Mouse (Mus musculus) heart, embryonic 16.5 days (tissue): ENCODE results near the gene Dpp10. TPM values are rescaled to one million over a fixed set of nuclear protein-coding genes. Genes with fewer than 3 reads are reported as not detected.

Experiments used
- ATAC-seq: fragments of 200-750 bp; cut with Nextera tagmentation; replicated peaks from 2 replicates; pipeline ENCODE4 v1.8.0; 2017; ENCODE audit warnings: moderate number of reproducible peaks; ENCODE audit not compliant: insufficient read depth, low FRiP score; ENCODE audit errors: extremely low read depth
- H3K27ac ChIP-seq: fragments of 300-500 bp; sonication (generic); 2 replicates; pipeline ENCODE4 v1.5.1; 2014; ENCODE audit warnings: mild to moderate bottlenecking, low read length, control low read depth, moderate library complexity
- H3K27me3 ChIP-seq: fragments of 300-500 bp; sonication (generic); 2 replicates; pipeline ENCODE4 v1.6.1; 2014; ENCODE audit warnings: low read length, mixed read lengths; ENCODE audit not compliant: control insufficient read depth, insufficient read depth
- H3K36me3 ChIP-seq: fragments of 300-500 bp; sonication (generic); 2 replicates; pipeline ENCODE4 v1.6.1; 2014; ENCODE audit not compliant: control insufficient read depth, insufficient read depth
- H3K4me1 ChIP-seq: fragments of 300-500 bp; sonication (generic); 2 replicates; pipeline ENCODE4 v1.6.1; 2014; ENCODE audit warnings: low read length, mixed read lengths; ENCODE audit not compliant: control insufficient read depth, insufficient read depth
- H3K4me2 ChIP-seq: fragments of 300-500 bp; sonication (generic); 2 replicates; pipeline ENCODE4 v1.6.1; 2014; ENCODE audit warnings: low read depth, mild to moderate bottlenecking, control low read depth, low read length
- H3K4me3 ChIP-seq: fragments of 300-500 bp; sonication (generic); 2 replicates; pipeline ENCODE4 v1.5.1; 2014; ENCODE audit warnings: mild to moderate bottlenecking, control low read depth, low read length
- H3K9ac ChIP-seq: fragments of 300-500 bp; sonication (generic); 2 replicates; pipeline ENCODE4 v1.6.1; 2014; ENCODE audit warnings: low read length, control low read depth
- H3K9me3 ChIP-seq: fragments of 300-500 bp; sonication (generic); replicated peaks from 2 replicates; pipeline ENCODE4 v1.6.1; 2016; ENCODE audit warnings: low read length; ENCODE audit not compliant: control insufficient read depth
- WGBS: fragments of 180-500 bp; shearing (Covaris S2); extraction: QIAGEN DNeasy Blood & Tissue Kit; methylation state at CpG from one replicate; pipeline ENCODE4 v1.1.7; 2014; 5-methylcytosine and 5-hydroxymethylcytosine counted together
- polyA plus RNA-seq: library from polyadenylated mRNA; unstranded; fragments of >200 nt; fragmentation: Nextera tagmentation; extraction: Ambion mirVana; gene quantifications from 2 replicates; pipeline ENCODE4 v1.2.1, GENCODE M21; 2015

The Dpp10 gene
- polyA plus RNA-seq, 1 experiment from 2014 or later, result 0.76 TPM

GRCm38 (mm10) chr1:124002797-124003196 lies 42.6 kb downstream of the Dpp10 start:
- Histone ChIP-seq H3K9me3 (no peaks in the 10 kb centered on the region), H3K27ac (no peak overlapping the region), H3K4me1 (no peaks in the 10 kb centered on the region), H3K9ac (no peak overlapping the region), H3K27me3 (no peaks in the 10 kb centered on the region), H3K4me3 (no peak overlapping the region), H3K36me3 (no peaks in the 10 kb centered on the region), H3K4me2 (no peak overlapping the region)
- WGBS, result 75% methylated on average over 6 of the region's 6 CpGs
- no peak for ATAC-seq

- Histone ChIP-seq H3K4me3 (no peak overlapping the region), H3K9me3 (no peaks in the 10 kb centered on the region), H3K4me1 (no peaks in the 10 kb centered on the region), H3K4me2 (no peak overlapping the region), H3K27ac (no peak overlapping the region), H3K27me3 (no peaks in the 10 kb centered on the region), H3K36me3 (no peaks in the 10 kb centered on the region), H3K9ac (no peak overlapping the region)
- WGBS, result 81% methylated on average over 3 of the region's 3 CpGs
- ATAC-seq, result no peak
Observed at GRCm38 (mm10) chr1:123995780-123996179, 49.6 kb downstream of the Dpp10 start.

- WGBS, result 62% methylated on average over 2 of the region's 2 CpGs
- Histone ChIP-seq H3K36me3 (no peaks in the 10 kb centered on the region), H3K4me3 (no peak overlapping the region), H3K27ac (no peak overlapping the region), H3K9ac (no peak overlapping the region), H3K4me2 (no peak overlapping the region), H3K9me3 (no peaks in the 10 kb centered on the region; the same call in 1 of the 2 replicates), H3K4me1 (no peaks in the 10 kb centered on the region), H3K27me3 (no peaks in the 10 kb centered on the region)
- ATAC-seq, result no peak
Observed at GRCm38 (mm10) chr1:123985324-123986024, 59.9 kb downstream of the Dpp10 start.

GRCm38 (mm10) chr1:123978597-123978996 lies 66.8 kb downstream of the Dpp10 start:
- 40% methylated on average over 1 of the region's 1 CpGs for WGBS
- Histone ChIP-seq H3K27ac (no peak overlapping the region), H3K4me3 (no peak overlapping the region), H3K9me3 (no peaks in the 10 kb centered on the region), H3K27me3 (no peaks in the 10 kb centered on the region), H3K4me1 (no peaks in the 10 kb centered on the region), H3K4me2 (no peak overlapping the region), H3K9ac (no peak overlapping the region), H3K36me3 (no peaks in the 10 kb centered on the region)
- ATAC-seq, result no peak

GRCm38 (mm10) chr1:123974621-123975020 lies 70.7 kb downstream of the Dpp10 start:
- 19% methylated on average over 3 of the region's 3 CpGs for WGBS
- Histone ChIP-seq H3K36me3 (no peaks in the 10 kb centered on the region), H3K9ac (no peak overlapping the region), H3K4me2 (no peak overlapping the region), H3K4me1 (no peaks in the 10 kb centered on the region), H3K4me3 (no peak overlapping the region), H3K27ac (no peak overlapping the region), H3K27me3 (no peaks in the 10 kb centered on the region), H3K9me3 (no peaks in the 10 kb centered on the region)
- ATAC-seq, result no peak

- 69% methylated on average over 4 of the region's 4 CpGs for WGBS
- Histone ChIP-seq H3K4me3 (no peak overlapping the region), H3K4me1 (no peaks in the 10 kb centered on the region), H3K4me2 (no peak overlapping the region), H3K36me3 (no peaks in the 10 kb centered on the region), H3K27ac (no peak overlapping the region), H3K27me3 (no peaks in the 10 kb centered on the region), H3K9ac (no peak overlapping the region), H3K9me3 (no peaks in the 10 kb centered on the region)
- no peak for ATAC-seq
Observed at GRCm38 (mm10) chr1:123946149-123946548, 99.2 kb downstream of the Dpp10 start.

GRCm38 (mm10) chr1:123940826-123941225 lies 104.5 kb downstream of the Dpp10 start:
- Histone ChIP-seq H3K9ac (no peak overlapping the region), H3K27me3 (no peaks in the 10 kb centered on the region), H3K36me3 (no peaks in the 10 kb centered on the region), H3K27ac (no peak overlapping the region), H3K4me1 (no peaks in the 10 kb centered on the region), H3K9me3 (peaks cover 2% of the 10 kb centered on the region; the same call in 1 of the 2 replicates), H3K4me3 (no peak overlapping the region), H3K4me2 (no peak overlapping the region)
- ATAC-seq, result no peak
- 91% methylated on average over 1 of the region's 1 CpGs for whole genome bisulfite sequencing

GRCm38 (mm10) chr1:123933812-123934727 lies 111.3 kb downstream of the Dpp10 start:
- no peak for ATAC-seq
- Histone ChIP-seq H3K9ac (no peak overlapping the region), H3K27ac (no peak overlapping the region), H3K9me3 (peaks cover 2% of the 10 kb centered on the region; the same call in 1 of the 2 replicates), H3K4me2 (no peak overlapping the region), H3K36me3 (no peaks in the 10 kb centered on the region), H3K4me3 (no peak overlapping the region), H3K4me1 (no peaks in the 10 kb centered on the region), H3K27me3 (no peaks in the 10 kb centered on the region)
- 59% methylated on average over 7 of the region's 7 CpGs for WGBS

- no peak overlapping the region for H3K27ac ChIP-seq
- H3K4me2 ChIP-seq, result no peak overlapping the region
- no peak overlapping the region for H3K4me3 ChIP-seq
- 55% methylated on average over 3 of the region's 3 CpGs for WGBS
- H3K9ac ChIP-seq, result no peak overlapping the region
- H3K4me1 ChIP-seq, result no peaks in the 10 kb centered on the region
- no peaks in the 10 kb centered on the region for H3K9me3 ChIP-seq
- no peak for ATAC-seq
- H3K27me3 ChIP-seq, result no peaks in the 10 kb centered on the region
- H3K36me3 ChIP-seq, result no peaks in the 10 kb centered on the region
Observed at GRCm38 (mm10) chr1:123928003-123928370, 117.4 kb downstream of the Dpp10 start.
